ENCODE assay signal across 24 mouse cellular contexts in genomic region chr7:46793871-46794270, GRCm38 (mm10). TPM values are rescaled to one million over a fixed set of nuclear protein-coding genes. Genes with fewer than 3 reads are reported as not detected.
DNase-seq lines count a peak whose midpoint lies in the region; ATAC-seq and TF ChIP-seq lines count a peak whose summit lies in the region.
"Had no signal": no experiment of that assay in that cellular context is flagged by ENCODE, and none has a peak within 500 bp of the region (broad histone marks: within the 10 kb centered on the region; RNA-seq: fewer than 3 reads in every experiment).

No protein-coding gene starts in this region.

- DNase-seq in liver = no peak
- no peak for DNase-seq in thymus, postnatal 25 days
- no peak for DNase-seq in forebrain, embryonic 14.5 days (ENCODE audit: low spot score)
- DNase-seq in ovary, adult 18-20 months (ENCODE audit: low spot score) = no peak
- DNase-seq: cerebellum, adult 18-20 months; cerebellum, postnatal 25 days; embryo, embryonic 11 days; gastrocnemius, postnatal 10 days; heart, adult 18-20 months; heart, postnatal 4 days; left cerebral cortex, postnatal 4 days; thymus, postnatal 36 days had no signal

- peaks cover 48% of the 10 kb centered on the region for H3K4me1 ChIP-seq in liver, embryonic 12.5 days
- H3K4me1 ChIP-seq in intestine, postnatal 0 days (replicated peaks; ENCODE audit: control insufficient read depth, insufficient read depth, low read length) = no peaks in the 10 kb centered on the region
- H3K4me1 ChIP-seq in kidney, embryonic 15.5 days = peaks cover 21% of the 10 kb centered on the region
- H3K4me1 ChIP-seq in liver, embryonic 15.5 days (replicated peaks) = peaks cover 36% of the 10 kb centered on the region
- peaks cover 20% of the 10 kb centered on the region for H3K4me1 ChIP-seq in forebrain, embryonic 14.5 days (ENCODE audit: control insufficient read depth, insufficient read depth, low read length)

- H3K27ac ChIP-seq in liver, embryonic 12.5 days = no peak overlapping the region
- peak overlapping the region; percentile 42; the same call in 1 of the 2 replicates for H3K27ac ChIP-seq in intestine, postnatal 0 days (ENCODE audit: low read depth, low read length)
- no peak overlapping the region for H3K27ac ChIP-seq in kidney, embryonic 15.5 days
- H3K27ac ChIP-seq in liver, embryonic 15.5 days (replicated peaks) = no peak overlapping the region
- no peak overlapping the region for H3K27ac ChIP-seq in forebrain, embryonic 14.5 days (ENCODE audit: low read depth, low read length)
- H3K27ac ChIP-seq: hindbrain, postnatal 0 days; left cerebral cortex, adult 2 months; liver, embryonic 14.5 days; stomach, postnatal 0 days had no signal

- 73% methylated on average over 4 of the region's 4 CpGs for WGBS in liver, embryonic 12.5 days (ENCODE audit: insufficient replicate concordance)
- 36% methylated on average over 4 of the region's 4 CpGs for WGBS in intestine, postnatal 0 days
- 66% methylated on average over 4 of the region's 4 CpGs for WGBS in kidney, embryonic 15.5 days
- 72% methylated on average over 4 of the region's 4 CpGs for WGBS in liver, embryonic 15.5 days (ENCODE audit: insufficient replicate concordance)
- WGBS in forebrain, embryonic 14.5 days = 87% methylated on average over 4 of the region's 4 CpGs

- no peak for ATAC-seq in liver, embryonic 12.5 days
- peak; percentile 17; the same call in 1 of the 2 replicates for ATAC-seq in intestine, postnatal 0 days
- no peak for ATAC-seq in kidney, embryonic 15.5 days (replicated peaks; ENCODE audit: low FRiP score)
- ATAC-seq in liver, embryonic 15.5 days (ENCODE audit: insufficient read depth) = no peak
- no peak for ATAC-seq in forebrain, embryonic 14.5 days
- ATAC-seq: hindbrain, postnatal 0 days; lung, postnatal 0 days had no signal

- no peaks in the 10 kb centered on the region for H3K9me3 ChIP-seq in liver, embryonic 12.5 days (replicated peaks)
- no peaks in the 10 kb centered on the region for H3K9me3 ChIP-seq in intestine, postnatal 0 days (ENCODE audit: control insufficient read depth)
- no peaks in the 10 kb centered on the region for H3K9me3 ChIP-seq in kidney, embryonic 15.5 days (replicated peaks)
- no peaks in the 10 kb centered on the region for H3K9me3 ChIP-seq in liver, embryonic 15.5 days (replicated peaks)
- no peaks in the 10 kb centered on the region for H3K9me3 ChIP-seq in forebrain, embryonic 14.5 days (replicated peaks; ENCODE audit: control insufficient read depth, low read length)

- no peak for TF ChIP-seq CTCF in intestine, postnatal 0 days (IDR thresholded peaks at IDR 0.05; ENCODE audit: low read depth)

- H3K36me3 ChIP-seq in liver, embryonic 12.5 days = peaks cover 29% of the 10 kb centered on the region
- H3K36me3 ChIP-seq in intestine, postnatal 0 days (ENCODE audit: control insufficient read depth, insufficient read depth) = peaks cover 7% of the 10 kb centered on the region
- H3K36me3 ChIP-seq in kidney, embryonic 15.5 days = peaks cover 24% of the 10 kb centered on the region
- H3K36me3 ChIP-seq in liver, embryonic 15.5 days (replicated peaks) = peaks cover 9% of the 10 kb centered on the region; the same call in 1 of the 2 replicates
- peaks cover 24% of the 10 kb centered on the region for H3K36me3 ChIP-seq in forebrain, embryonic 14.5 days (ENCODE audit: control insufficient read depth, insufficient read depth, low read length)

- no peak overlapping the region for H3K9ac ChIP-seq in liver, embryonic 12.5 days
- H3K9ac ChIP-seq in intestine, postnatal 0 days (ENCODE audit: low read depth, low read length) = no peak overlapping the region
- no peak overlapping the region for H3K9ac ChIP-seq in kidney, embryonic 15.5 days
- H3K9ac ChIP-seq in liver, embryonic 15.5 days = no peak overlapping the region
- no peak overlapping the region; the same call in 1 of the 2 replicates for H3K9ac ChIP-seq in forebrain, embryonic 14.5 days (ENCODE audit: low read length)
- H3K9ac ChIP-seq: liver, embryonic 14.5 days had no signal

- H3K4me2 ChIP-seq in liver, embryonic 12.5 days = peak overlapping the region; percentile 25; the same call in 1 of the 2 replicates
- H3K4me2 ChIP-seq in intestine, postnatal 0 days (replicated peaks; ENCODE audit: low read depth) = peak overlapping the region; percentile 93
- peak overlapping the region; percentile 73; the same call in 1 of the 2 replicates for H3K4me2 ChIP-seq in kidney, embryonic 15.5 days
- H3K4me2 ChIP-seq in liver, embryonic 15.5 days = peak overlapping the region; percentile 6; the same call in 1 of the 2 replicates
- H3K4me2 ChIP-seq in forebrain, embryonic 14.5 days (ENCODE audit: low read length) = no peak overlapping the region
- H3K4me2 ChIP-seq: midbrain, embryonic 11.5 days had no signal

- no peak overlapping the region for H3K4me3 ChIP-seq in liver, embryonic 12.5 days
- no peak overlapping the region for H3K4me3 ChIP-seq in intestine, postnatal 0 days (ENCODE audit: low read depth, low read length)
- H3K4me3 ChIP-seq in kidney, embryonic 15.5 days (replicated peaks) = no peak overlapping the region
- H3K4me3 ChIP-seq in liver, embryonic 15.5 days (replicated peaks) = no peak overlapping the region
- no peak overlapping the region for H3K4me3 ChIP-seq in forebrain, embryonic 14.5 days (ENCODE audit: low read depth, low read length)
- H3K4me3 ChIP-seq: left cerebral cortex, adult 2 months had no signal

- no peaks in the 10 kb centered on the region for H3K27me3 ChIP-seq in liver, embryonic 12.5 days (replicated peaks)
- no peaks in the 10 kb centered on the region for H3K27me3 ChIP-seq in intestine, postnatal 0 days (replicated peaks; ENCODE audit: control insufficient read depth, insufficient read depth, low read length)
- no peaks in the 10 kb centered on the region for H3K27me3 ChIP-seq in kidney, embryonic 15.5 days
- no peaks in the 10 kb centered on the region for H3K27me3 ChIP-seq in liver, embryonic 15.5 days
- no peaks in the 10 kb centered on the region for H3K27me3 ChIP-seq in forebrain, embryonic 14.5 days (replicated peaks; ENCODE audit: control insufficient read depth, insufficient read depth, low read length)

RNA-seq across cellular contexts. Expression of gene Hps5, which starts 2.0 kb away (rescaled TPM):
- 9.7 and 10.7 TPM in 2 replicates for polyA plus RNA-seq in liver, embryonic 12.5 days (2016; fragmentation: Nextera tagmentation; extraction: Ambion mirVana)
- polyA plus RNA-seq in intestine, postnatal 0 days (2015; fragmentation: Nextera tagmentation; extraction: Ambion mirVana) = 13.9 and 14.7 TPM in 2 replicates
- 27.7 and 31.5 TPM in 2 replicates for polyA plus RNA-seq in kidney, embryonic 15.5 days (2015; fragmentation: Nextera tagmentation; extraction: Ambion mirVana)
- 6.7 and 7.5 TPM in 2 replicates for polyA plus RNA-seq in liver, embryonic 15.5 days (2015; fragmentation: Nextera tagmentation; extraction: Ambion mirVana)
- polyA plus RNA-seq in forebrain, embryonic 14.5 days (2014; fragmentation: Nextera tagmentation; extraction: Ambion mirVana) = 10.1 and 11.3 TPM in 2 replicates

RNA-seq across cellular contexts. Expression of gene Gtf2h1, which starts 2.0 kb away (rescaled TPM):
- 56.4 and 59.0 TPM in 2 replicates for polyA plus RNA-seq in liver, embryonic 12.5 days (2016; fragmentation: Nextera tagmentation; extraction: Ambion mirVana)
- 51.3 and 52.7 TPM in 2 replicates for polyA plus RNA-seq in intestine, postnatal 0 days (2015; fragmentation: Nextera tagmentation; extraction: Ambion mirVana)
- 42.3 and 43.8 TPM in 2 replicates for polyA plus RNA-seq in kidney, embryonic 15.5 days (2015; fragmentation: Nextera tagmentation; extraction: Ambion mirVana)
- polyA plus RNA-seq in liver, embryonic 15.5 days (2015; fragmentation: Nextera tagmentation; extraction: Ambion mirVana) = 25.4 and 26.3 TPM in 2 replicates
- 53.1 and 56.7 TPM in 2 replicates for polyA plus RNA-seq in forebrain, embryonic 14.5 days (2014; fragmentation: Nextera tagmentation; extraction: Ambion mirVana)

RNA-seq across cellular contexts. Expression of gene Saa2, which starts 42.3 kb away (rescaled TPM):
- polyA plus RNA-seq in liver, embryonic 12.5 days (2016; fragmentation: Nextera tagmentation; extraction: Ambion mirVana) = not detected in 2 replicates
- not detected in 2 replicates for polyA plus RNA-seq in intestine, postnatal 0 days (2015; fragmentation: Nextera tagmentation; extraction: Ambion mirVana)
- polyA plus RNA-seq in kidney, embryonic 15.5 days (2015; fragmentation: Nextera tagmentation; extraction: Ambion mirVana) = 0.68 TPM in 1 of 2 replicates, not detected in the other
- not detected in 2 replicates for polyA plus RNA-seq in liver, embryonic 15.5 days (2015; fragmentation: Nextera tagmentation; extraction: Ambion mirVana)
- polyA plus RNA-seq in forebrain, embryonic 14.5 days (2014; fragmentation: Nextera tagmentation; extraction: Ambion mirVana) = not detected in 2 replicates
- polyA plus RNA-seq: embryonic facial prominence, embryonic 14.5 days; heart, embryonic 14.5 days; liver, embryonic 14.5 days; lung, postnatal 0 days; midbrain, embryonic 11.5 days had no signal

RNA-seq across cellular contexts. Expression of gene Ldha, which starts 47.4 kb away (rescaled TPM):
- 1,680 and 1,789 TPM in 2 replicates for polyA plus RNA-seq in liver, embryonic 12.5 days (2016; fragmentation: Nextera tagmentation; extraction: Ambion mirVana)
- 1,258 and 1,338 TPM in 2 replicates for polyA plus RNA-seq in intestine, postnatal 0 days (2015; fragmentation: Nextera tagmentation; extraction: Ambion mirVana)
- 1,596 and 1,620 TPM in 2 replicates for polyA plus RNA-seq in kidney, embryonic 15.5 days (2015; fragmentation: Nextera tagmentation; extraction: Ambion mirVana)
- 1,291 and 1,714 TPM in 2 replicates for polyA plus RNA-seq in liver, embryonic 15.5 days (2015; fragmentation: Nextera tagmentation; extraction: Ambion mirVana)
- polyA plus RNA-seq in forebrain, embryonic 14.5 days (2014; fragmentation: Nextera tagmentation; extraction: Ambion mirVana) = 724 and 871 TPM in 2 replicates

RNA-seq across cellular contexts. Expression of gene Saa1, which starts 51.1 kb away (rescaled TPM):
- polyA plus RNA-seq in liver, embryonic 12.5 days (2016; fragmentation: Nextera tagmentation; extraction: Ambion mirVana) = 0.23 and 0.39 TPM in 2 replicates
- 0.29 and 0.47 TPM in 2 replicates for polyA plus RNA-seq in intestine, postnatal 0 days (2015; fragmentation: Nextera tagmentation; extraction: Ambion mirVana)
- polyA plus RNA-seq in kidney, embryonic 15.5 days (2015; fragmentation: Nextera tagmentation; extraction: Ambion mirVana) = 2.6 and 2.9 TPM in 2 replicates
- polyA plus RNA-seq in liver, embryonic 15.5 days (2015; fragmentation: Nextera tagmentation; extraction: Ambion mirVana) = not detected in 2 replicates
- polyA plus RNA-seq in forebrain, embryonic 14.5 days (2014; fragmentation: Nextera tagmentation; extraction: Ambion mirVana) = not detected in 2 replicates
- polyA plus RNA-seq: embryonic facial prominence, embryonic 14.5 days; heart, embryonic 14.5 days; liver, embryonic 14.5 days; midbrain, embryonic 11.5 days had no signal
